Mouse (Mus musculus): Measurements from ENCODE around the gene Mogs.

Mogs gene

GRCm38 (mm10) chr6:83147280-83147679 lies 32.0 kb downstream of the Mogs start:
- DNase-seq (ENCODE audit: inconsistent ontology term): no peak

GRCm38 (mm10) chr6:83151721-83152120 lies 36.4 kb downstream of the Mogs start:
- DNase-seq (ENCODE audit: inconsistent ontology term): no peak

- DNase-seq (ENCODE audit: inconsistent ontology term): no peak
Measured at GRCm38 (mm10) chr6:83153038-83153437, 37.7 kb downstream of the Mogs start.

- no peak for DNase-seq (ENCODE audit: inconsistent ontology term)
Measured at GRCm38 (mm10) chr6:83153485-83153884, 38.2 kb downstream of the Mogs start.

GRCm38 (mm10) chr6:83155552-83156238 lies 40.4 kb downstream of the Mogs start:
- no peak for DNase-seq (ENCODE audit: inconsistent ontology term)

GRCm38 (mm10) chr6:83156259-83156684 lies 41.0 kb downstream of the Mogs start, which contains the start of the genes Wdr54 and 1700003E16Rik:
Wdr54 (minus strand) TSS chr6:83156397.
1700003E16Rik (plus strand) TSS chr6:83156404.
- DNase-seq (ENCODE audit: inconsistent ontology term): peak; percentile 75

GRCm38 (mm10) chr6:83159456-83159855 lies 44.2 kb downstream of the Mogs start:
- DNase-seq (ENCODE audit: inconsistent ontology term): peak; percentile 35

- DNase-seq (ENCODE audit: inconsistent ontology term): no peak
Measured at GRCm38 (mm10) chr6:83161442-83161841, 46.1 kb downstream of the Mogs start.

- DNase-seq (ENCODE audit: inconsistent ontology term): peak; percentile 27
Measured at GRCm38 (mm10) chr6:83161921-83162641, 46.8 kb downstream of the Mogs start.

- peak; percentile 71 for DNase-seq (ENCODE audit: inconsistent ontology term)
Measured at GRCm38 (mm10) chr6:83162701-83163100, 47.4 kb downstream of the Mogs start.

GRCm38 (mm10) chr6:83165026-83165606 lies 49.8 kb downstream of the Mogs start:
- no peak for DNase-seq (ENCODE audit: inconsistent ontology term)

- peak; percentile 94 for DNase-seq (ENCODE audit: inconsistent ontology term)
Measured at GRCm38 (mm10) chr6:83165607-83166242, 50.4 kb downstream of the Mogs start, which contains the start of gene Dctn1. Dctn1 (plus strand) TSS chr6:83165920.

GRCm38 (mm10) chr6:83166243-83166630 lies 50.9 kb downstream of the Mogs start:
- peak; percentile 38 for DNase-seq (ENCODE audit: inconsistent ontology term)
